Mouse (Mus musculus) heart, postnatal 0 days (tissue): Measurements from ENCODE around the gene Col13a1.

Source experiments
- CTCF ChIP-seq: IDR thresholded peaks from 2 replicates; pipeline ENCODE4 v1.5.1; 2016; ENCODE audit warnings: antibody characterized with exemption, control low read depth, low read depth
- EP300 ChIP-seq: IDR thresholded peaks from 2 replicates; pipeline ENCODE4 v1.6.1; 2016; ENCODE audit warnings: antibody characterized with exemption, low read depth

DNA sequence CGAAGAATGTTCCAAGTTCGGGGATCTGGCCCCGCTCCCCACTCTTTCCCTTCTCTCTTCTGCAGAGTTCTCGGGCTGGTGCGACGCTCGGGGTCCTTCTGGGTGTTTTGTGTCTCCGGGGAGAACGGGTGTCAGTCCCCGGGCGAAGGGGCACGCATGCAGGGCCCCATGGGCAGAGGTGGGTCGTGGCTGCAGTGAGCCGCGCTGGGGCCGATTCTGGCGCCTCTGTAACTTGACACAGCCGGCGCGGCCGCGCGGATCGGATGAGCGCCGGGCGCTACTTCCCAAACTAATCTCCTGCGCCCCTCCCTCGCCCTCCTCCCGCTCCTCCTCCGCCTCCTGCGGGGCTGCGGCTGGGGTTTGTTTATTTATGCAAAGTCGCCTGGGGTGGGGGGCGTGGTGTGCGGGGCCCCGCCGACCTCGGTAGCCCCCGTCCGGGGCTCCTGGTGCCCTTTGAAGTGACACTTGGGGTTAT lies at the start of gene Col13a1:
- TF ChIP-seq CTCF: no peak
- no peak for TF ChIP-seq EP300
